Mouse (Mus musculus) stomach, postnatal 0 days (tissue): ENCODE data around the gene Nt5e.

Experiments
- CTCF ChIP-seq: IDR thresholded peaks from 2 replicates; pipeline ENCODE4 v1.5.1; 2016; ENCODE audit warnings: antibody characterized with exemption, low read depth, mild to moderate bottlenecking, moderate library complexity
- EP300 ChIP-seq: optimal IDR thresholded peaks from 2 replicates; pipeline ENCODE3; 2016; ENCODE audit warnings: antibody characterized with exemption

GRCm38 (mm10) chr9:88369666-88370065 is 42.7 kb downstream of the Nt5e start:
- TF ChIP-seq CTCF (no peak), EP300 (no peak)
